Mouse (Mus musculus) right cerebral cortex, postnatal 4 days (tissue): ENCODE results near the gene Atp2b2.

Experiments
- DNase-seq: peaks from one replicate; pipeline ENCODE4 v3.0.0-alpha.2; 2022

Gene Atp2b2

GRCm38 (mm10) chr6:113852318-113852717 lies 190.1 kb downstream of the Atp2b2 start:
- peak; percentile 30 for DNase-seq

GRCm38 (mm10) chr6:113849819-113850218 lies 192.6 kb downstream of the Atp2b2 start:
- DNase-seq, result no peak

- DNase-seq, result no peak
Observed at GRCm38 (mm10) chr6:113848655-113849054, 193.8 kb downstream of the Atp2b2 start.

- no peak for DNase-seq
Observed at GRCm38 (mm10) chr6:113847092-113847491, 195.3 kb downstream of the Atp2b2 start.

- no peak for DNase-seq
Observed at GRCm38 (mm10) chr6:113843248-113843647, 199.2 kb downstream of the Atp2b2 start.

GRCm38 (mm10) chr6:113838493-113838892 lies 203.9 kb downstream of the Atp2b2 start:
- no peak for DNase-seq

- no peak for DNase-seq
Observed at GRCm38 (mm10) chr6:113837740-113838139, 204.7 kb downstream of the Atp2b2 start.

GRCm38 (mm10) chr6:113836545-113836944 lies 205.9 kb downstream of the Atp2b2 start:
- DNase-seq, result no peak

GRCm38 (mm10) chr6:113830463-113830862 lies 211.9 kb downstream of the Atp2b2 start:
- DNase-seq, result no peak

- no peak for DNase-seq
Observed at GRCm38 (mm10) chr6:113827309-113827708, 215.1 kb downstream of the Atp2b2 start.

GRCm38 (mm10) chr6:113822417-113822816 lies 220.0 kb downstream of the Atp2b2 start:
- peak; percentile 75 for DNase-seq

- no peak for DNase-seq
Observed at GRCm38 (mm10) chr6:113816690-113817089, 225.7 kb downstream of the Atp2b2 start.

- no peak for DNase-seq
Observed at GRCm38 (mm10) chr6:113811462-113811861, 231.0 kb downstream of the Atp2b2 start.

- DNase-seq, result no peak
Observed at GRCm38 (mm10) chr6:113810667-113811066, 231.7 kb downstream of the Atp2b2 start.

- no peak for DNase-seq
Observed at GRCm38 (mm10) chr6:113806241-113806640, 236.2 kb downstream of the Atp2b2 start.

GRCm38 (mm10) chr6:113801233-113801632 lies 241.2 kb downstream of the Atp2b2 start:
- no peak for DNase-seq

GRCm38 (mm10) chr6:113799915-113800314 lies 242.5 kb downstream of the Atp2b2 start:
- DNase-seq, result no peak

GRCm38 (mm10) chr6:113799349-113799748 lies 243.1 kb downstream of the Atp2b2 start:
- DNase-seq, result no peak

GRCm38 (mm10) chr6:113798921-113799320 lies 243.5 kb downstream of the Atp2b2 start:
- no peak for DNase-seq

GRCm38 (mm10) chr6:113795241-113795702 lies 247.1 kb downstream of the Atp2b2 start:
- peak; percentile 55 for DNase-seq

GRCm38 (mm10) chr6:113792368-113792767 lies 250.0 kb downstream of the Atp2b2 start:
- no peak for DNase-seq

- DNase-seq, result no peak
Observed at GRCm38 (mm10) chr6:113791012-113791411, 251.4 kb downstream of the Atp2b2 start.

- DNase-seq, result no peak
Observed at GRCm38 (mm10) chr6:113787459-113787968, 254.9 kb downstream of the Atp2b2 start.

- DNase-seq, result no peak
Observed at GRCm38 (mm10) chr6:113785658-113786057, 256.8 kb downstream of the Atp2b2 start.

GRCm38 (mm10) chr6:113778229-113778753 lies 264.1 kb downstream of the Atp2b2 start:
- no peak for DNase-seq
